Mouse (Mus musculus): ENCODE data around the gene 1700034J05Rik. TPM values are rescaled to one million over a fixed set of nuclear protein-coding genes. Genes with fewer than 3 reads are reported as not detected.

The 1700034J05Rik gene
- polyA plus RNA-seq, 1 experiment from 2014 or later, result 0.09 TPM

DNA sequence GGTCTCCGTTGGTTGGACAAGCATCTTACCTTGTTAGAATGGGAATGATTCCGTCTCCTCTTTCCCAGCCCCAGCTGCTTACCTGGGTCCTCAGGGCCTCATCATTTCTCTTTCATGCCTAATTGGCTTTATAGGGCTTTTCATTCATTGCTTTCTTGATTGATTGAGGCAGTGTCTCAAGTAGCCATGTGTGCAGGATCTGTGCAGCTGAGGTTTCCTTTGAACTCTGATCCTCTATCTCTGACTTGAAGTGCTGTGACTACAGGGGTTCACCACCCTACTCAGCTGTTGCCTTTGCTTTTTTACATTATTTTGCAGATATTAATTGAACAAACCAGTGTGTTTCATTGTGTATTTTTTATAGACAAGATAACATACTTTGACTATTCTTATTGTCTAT lies 25.2 kb downstream of the 1700034J05Rik start:
- Histone ChIP-seq H3K27ac (ENCODE audit: low read depth, low read length) (no peak overlapping the region), H3K4me2 (ENCODE audit: low read depth, low read length, severe bottlenecking) (no peak overlapping the region), H3K9me3 (ENCODE audit: control insufficient read depth, low read length) (no peaks in the 10 kb centered on the region), H3K27me3 (ENCODE audit: control insufficient read depth, insufficient read depth, low read length) (no peaks in the 10 kb centered on the region), H3K9ac (ENCODE audit: low read length) (no peak overlapping the region), H3K4me3 (ENCODE audit: low read depth, low read length) (no peak overlapping the region), H3K4me1 (replicated peaks; ENCODE audit: control insufficient read depth, insufficient read depth, low read length) (no peaks in the 10 kb centered on the region), H3K36me3 (ENCODE audit: control insufficient read depth, insufficient read depth, low read length) (no peaks in the 10 kb centered on the region)
- DNase-seq (ENCODE audit: low spot score), result no peak
- WGBS, result 55% methylated on average over 2 of the region's 2 CpGs
- no peak for ATAC-seq (replicated peaks; ENCODE audit: low FRiP score)

DNA sequence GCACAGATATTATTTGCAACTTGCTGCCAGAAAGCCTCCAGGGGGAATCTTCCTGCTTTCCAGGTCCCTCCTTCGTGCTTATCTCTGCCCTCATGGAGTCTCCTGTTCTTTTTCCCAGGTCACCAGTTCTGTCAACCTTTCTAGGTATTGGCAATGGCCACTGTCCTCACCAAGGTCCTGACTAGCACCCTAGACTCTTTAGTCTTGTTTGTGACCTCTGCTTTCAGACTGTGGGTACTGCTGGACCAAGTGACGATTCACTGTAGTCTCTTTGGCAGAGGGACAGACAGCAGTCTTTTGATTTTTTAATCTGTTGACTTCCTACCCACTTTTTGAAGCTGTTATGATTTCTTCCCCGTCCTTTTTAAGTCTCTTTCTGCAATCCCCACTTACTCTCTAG lies 26.1 kb downstream of the 1700034J05Rik start:
- no peak overlapping the region for H3K4me3 ChIP-seq (ENCODE audit: low read depth, low read length)
- no peaks in the 10 kb centered on the region for H3K9me3 ChIP-seq (ENCODE audit: control insufficient read depth, low read length)
- H3K36me3 ChIP-seq (ENCODE audit: control insufficient read depth, insufficient read depth, low read length), result no peaks in the 10 kb centered on the region
- H3K27ac ChIP-seq (ENCODE audit: low read depth, low read length), result no peak overlapping the region
- no peak overlapping the region for H3K4me2 ChIP-seq (ENCODE audit: low read depth, low read length, severe bottlenecking)
- H3K9ac ChIP-seq (ENCODE audit: low read length), result no peak overlapping the region
- H3K4me1 ChIP-seq (replicated peaks; ENCODE audit: control insufficient read depth, insufficient read depth, low read length), result no peaks in the 10 kb centered on the region
- 69% methylated on average over 3 of the region's 3 CpGs for WGBS
- no peak for DNase-seq (ENCODE audit: low spot score)
- ATAC-seq (replicated peaks; ENCODE audit: low FRiP score), result no peak
- H3K27me3 ChIP-seq (ENCODE audit: control insufficient read depth, insufficient read depth, low read length), result no peaks in the 10 kb centered on the region

DNA sequence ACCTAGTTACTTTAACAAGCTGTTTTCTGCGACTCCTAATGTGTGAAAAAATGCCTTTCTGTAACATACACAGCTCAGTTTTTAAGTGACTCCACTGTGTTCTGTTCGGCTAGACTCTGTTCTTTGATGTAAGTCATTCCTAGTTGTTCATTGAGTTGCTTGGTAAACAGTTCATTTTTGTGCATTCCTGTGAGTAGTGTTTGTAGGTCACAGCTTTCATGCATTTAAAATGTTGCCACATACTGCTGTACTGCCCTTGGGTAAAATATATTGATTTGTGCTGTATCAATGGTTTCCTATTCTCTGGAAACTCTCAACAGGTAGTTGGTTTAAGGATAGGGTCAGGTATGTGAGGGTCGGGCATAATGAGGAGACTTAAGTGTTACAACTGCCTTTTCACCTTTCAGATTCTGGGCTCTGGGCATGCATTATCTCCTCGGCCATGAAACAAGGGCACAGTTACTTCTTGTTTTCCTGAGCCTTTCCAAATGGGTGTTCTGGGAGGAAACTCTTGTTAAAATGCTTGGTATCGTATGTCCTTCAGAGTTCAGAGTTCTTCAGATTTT lies 27.7 kb downstream of the 1700034J05Rik start:
- no peaks in the 10 kb centered on the region for H3K9me3 ChIP-seq (ENCODE audit: control insufficient read depth, low read length)
- no peaks in the 10 kb centered on the region for H3K4me1 ChIP-seq (replicated peaks; ENCODE audit: control insufficient read depth, insufficient read depth, low read length)
- no peak overlapping the region for H3K4me2 ChIP-seq (ENCODE audit: low read depth, low read length, severe bottlenecking)
- ATAC-seq (replicated peaks; ENCODE audit: low FRiP score), result no peak
- no peak overlapping the region for H3K4me3 ChIP-seq (ENCODE audit: low read depth, low read length)
- 82% methylated on average over 5 of the region's 5 CpGs for WGBS
- H3K27ac ChIP-seq (ENCODE audit: low read depth, low read length), result no peak overlapping the region
- DNase-seq (ENCODE audit: low spot score), result no peak
- no peaks in the 10 kb centered on the region for H3K27me3 ChIP-seq (ENCODE audit: control insufficient read depth, insufficient read depth, low read length)
- H3K9ac ChIP-seq (ENCODE audit: low read length), result no peak overlapping the region
- no peaks in the 10 kb centered on the region for H3K36me3 ChIP-seq (ENCODE audit: control insufficient read depth, insufficient read depth, low read length)

DNA sequence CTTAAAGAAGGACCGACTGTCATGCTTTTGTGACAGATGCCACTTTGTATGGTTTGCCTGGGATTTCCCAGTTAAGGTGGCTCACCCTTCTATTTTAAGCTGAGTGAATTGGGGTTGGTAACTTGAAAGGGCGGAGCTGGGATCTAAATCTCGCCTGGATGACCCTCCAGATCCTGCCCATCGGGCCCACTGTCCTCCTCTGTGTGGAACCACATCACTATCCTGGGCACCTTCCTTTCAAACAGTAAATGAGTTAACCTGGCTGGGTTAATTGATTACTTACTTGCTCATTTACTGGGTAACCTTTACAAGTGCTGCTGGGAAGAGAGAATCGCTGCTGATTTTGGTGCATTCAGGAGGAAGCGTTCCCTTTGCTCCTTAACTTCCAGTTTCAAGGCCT lies 35.9 kb downstream of the 1700034J05Rik start:
- H3K9ac ChIP-seq (ENCODE audit: low read length), result no peak overlapping the region
- H3K4me2 ChIP-seq (ENCODE audit: low read depth, low read length, severe bottlenecking), result no peak overlapping the region
- no peaks in the 10 kb centered on the region for H3K9me3 ChIP-seq (ENCODE audit: control insufficient read depth, low read length)
- H3K27me3 ChIP-seq (ENCODE audit: control insufficient read depth, insufficient read depth, low read length), result no peaks in the 10 kb centered on the region
- ATAC-seq (replicated peaks; ENCODE audit: low FRiP score) (no peak), DNase-seq (ENCODE audit: low spot score) (no peak)
- no peaks in the 10 kb centered on the region for H3K4me1 ChIP-seq (replicated peaks; ENCODE audit: control insufficient read depth, insufficient read depth, low read length)
- 88% methylated on average over 6 of the region's 6 CpGs for WGBS
- no peak overlapping the region for H3K27ac ChIP-seq (ENCODE audit: low read depth, low read length)
- no peak overlapping the region for H3K4me3 ChIP-seq (ENCODE audit: low read depth, low read length)
- no peaks in the 10 kb centered on the region for H3K36me3 ChIP-seq (ENCODE audit: control insufficient read depth, insufficient read depth, low read length)

DNA sequence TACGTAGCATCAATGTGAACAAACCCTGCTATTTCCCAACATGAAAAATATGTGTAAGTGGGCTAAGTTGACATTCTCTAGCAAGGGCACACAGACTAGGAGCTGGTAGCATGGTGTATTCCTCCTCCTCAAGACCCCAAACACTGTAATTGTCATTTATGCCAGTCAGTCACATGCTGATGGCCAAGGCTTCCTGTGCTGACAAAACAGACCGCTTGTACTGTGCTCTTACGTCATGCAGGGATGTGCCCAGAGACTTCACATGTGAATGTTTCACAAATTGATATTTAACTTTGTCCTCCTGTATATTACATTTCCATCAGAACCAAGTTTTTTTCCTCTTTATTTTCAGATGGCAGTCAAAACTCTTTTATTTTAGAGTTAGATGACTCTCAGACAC lies 36.8 kb downstream of the 1700034J05Rik start:
- H3K9ac ChIP-seq (ENCODE audit: low read length), result no peak overlapping the region
- H3K4me1 ChIP-seq (replicated peaks; ENCODE audit: control insufficient read depth, insufficient read depth, low read length), result no peaks in the 10 kb centered on the region
- H3K4me2 ChIP-seq (ENCODE audit: low read depth, low read length, severe bottlenecking), result no peak overlapping the region
- no peaks in the 10 kb centered on the region for H3K27me3 ChIP-seq (ENCODE audit: control insufficient read depth, insufficient read depth, low read length)
- DNase-seq (ENCODE audit: low spot score) (no peak), ATAC-seq (replicated peaks; ENCODE audit: low FRiP score) (no peak)
- no peaks in the 10 kb centered on the region for H3K36me3 ChIP-seq (ENCODE audit: control insufficient read depth, insufficient read depth, low read length)
- H3K4me3 ChIP-seq (ENCODE audit: low read depth, low read length), result no peak overlapping the region
- no peak overlapping the region for H3K27ac ChIP-seq (ENCODE audit: low read depth, low read length)
- no peaks in the 10 kb centered on the region for H3K9me3 ChIP-seq (ENCODE audit: control insufficient read depth, low read length)
- 86% methylated on average over 3 of the region's 3 CpGs for WGBS

- no peaks in the 10 kb centered on the region for H3K9me3 ChIP-seq (ENCODE audit: control insufficient read depth, low read length)
- H3K4me2 ChIP-seq (ENCODE audit: low read depth, low read length, severe bottlenecking), result no peak overlapping the region
- no peak for DNase-seq (ENCODE audit: low spot score)
- ATAC-seq (replicated peaks; ENCODE audit: low FRiP score), result no peak
- WGBS, result 68% methylated on average over 1 of the region's 1 CpGs
- H3K9ac ChIP-seq (ENCODE audit: low read length), result no peak overlapping the region
- H3K4me1 ChIP-seq (replicated peaks; ENCODE audit: control insufficient read depth, insufficient read depth, low read length), result no peaks in the 10 kb centered on the region
- H3K4me3 ChIP-seq (ENCODE audit: low read depth, low read length), result no peak overlapping the region
- H3K36me3 ChIP-seq (ENCODE audit: control insufficient read depth, insufficient read depth, low read length), result no peaks in the 10 kb centered on the region
- no peaks in the 10 kb centered on the region for H3K27me3 ChIP-seq (ENCODE audit: control insufficient read depth, insufficient read depth, low read length)
- H3K27ac ChIP-seq (ENCODE audit: low read depth, low read length), result no peak overlapping the region
Measured at GRCm38 (mm10) chr6:146915808-146916207, 38.4 kb downstream of the 1700034J05Rik start.

DNA sequence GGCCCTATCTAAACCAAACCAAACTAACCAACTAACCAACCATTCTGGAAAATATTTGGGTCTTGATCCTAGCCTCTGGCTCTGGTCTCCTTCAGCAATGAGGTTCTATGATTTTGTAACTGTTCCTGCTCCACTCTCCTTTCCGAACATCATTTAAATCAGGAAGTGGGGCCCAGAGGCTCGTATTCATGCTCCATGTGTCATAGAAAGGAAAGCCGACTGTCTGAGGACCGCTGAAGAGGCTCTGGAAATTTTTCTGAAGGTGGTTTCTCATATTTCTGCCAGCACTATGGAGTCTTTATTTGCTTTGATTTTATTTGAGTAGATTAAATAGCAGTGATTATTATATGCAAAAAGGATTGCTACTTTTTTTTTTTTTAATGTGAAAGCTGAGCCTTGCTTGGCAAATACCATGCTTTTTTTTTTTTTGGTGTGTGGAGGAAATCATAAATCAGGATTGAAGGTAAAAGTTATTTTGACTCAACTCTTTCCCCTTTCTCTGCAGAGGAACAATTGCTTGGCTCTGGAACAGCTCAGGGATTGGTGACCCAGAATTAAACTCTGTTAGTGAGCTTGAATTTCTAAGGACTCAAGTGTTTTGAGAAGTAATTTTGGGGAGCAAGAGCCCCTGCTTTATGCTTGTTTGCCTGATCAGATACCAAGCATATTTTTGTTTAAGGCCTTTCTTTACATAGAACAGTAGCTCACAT lies 40.6 kb downstream of the 1700034J05Rik start:
- 77% methylated on average over 4 of the region's 4 CpGs for WGBS
- no peak overlapping the region for H3K27ac ChIP-seq (ENCODE audit: low read depth, low read length)
- H3K4me1 ChIP-seq (replicated peaks; ENCODE audit: control insufficient read depth, insufficient read depth, low read length), result no peaks in the 10 kb centered on the region
- ATAC-seq (replicated peaks; ENCODE audit: low FRiP score) (no peak), DNase-seq (ENCODE audit: low spot score) (no peak)
- no peak overlapping the region for H3K9ac ChIP-seq (ENCODE audit: low read length)
- H3K36me3 ChIP-seq (ENCODE audit: control insufficient read depth, insufficient read depth, low read length), result no peaks in the 10 kb centered on the region
- H3K4me3 ChIP-seq (ENCODE audit: low read depth, low read length), result no peak overlapping the region
- no peak overlapping the region for H3K4me2 ChIP-seq (ENCODE audit: low read depth, low read length, severe bottlenecking)
- no peaks in the 10 kb centered on the region for H3K27me3 ChIP-seq (ENCODE audit: control insufficient read depth, insufficient read depth, low read length)
- no peaks in the 10 kb centered on the region for H3K9me3 ChIP-seq (ENCODE audit: control insufficient read depth, low read length)

GRCm38 (mm10) chr6:146912835-146913488 lies 41.3 kb downstream of the 1700034J05Rik start:
- Histone ChIP-seq H3K36me3 (ENCODE audit: control insufficient read depth, insufficient read depth, low read length) (no peaks in the 10 kb centered on the region), H3K9me3 (ENCODE audit: control insufficient read depth, low read length) (no peaks in the 10 kb centered on the region), H3K27ac (ENCODE audit: low read depth, low read length) (no peak overlapping the region), H3K4me3 (ENCODE audit: low read depth, low read length) (no peak overlapping the region), H3K4me2 (ENCODE audit: low read depth, low read length, severe bottlenecking) (no peak overlapping the region), H3K9ac (ENCODE audit: low read length) (no peak overlapping the region), H3K4me1 (replicated peaks; ENCODE audit: control insufficient read depth, insufficient read depth, low read length) (no peaks in the 10 kb centered on the region), H3K27me3 (ENCODE audit: control insufficient read depth, insufficient read depth, low read length) (no peaks in the 10 kb centered on the region)
- no peak for ATAC-seq (replicated peaks; ENCODE audit: low FRiP score)
- WGBS, result 19% methylated on average over 3 of the region's 3 CpGs
- no peak for DNase-seq (ENCODE audit: low spot score)

DNA sequence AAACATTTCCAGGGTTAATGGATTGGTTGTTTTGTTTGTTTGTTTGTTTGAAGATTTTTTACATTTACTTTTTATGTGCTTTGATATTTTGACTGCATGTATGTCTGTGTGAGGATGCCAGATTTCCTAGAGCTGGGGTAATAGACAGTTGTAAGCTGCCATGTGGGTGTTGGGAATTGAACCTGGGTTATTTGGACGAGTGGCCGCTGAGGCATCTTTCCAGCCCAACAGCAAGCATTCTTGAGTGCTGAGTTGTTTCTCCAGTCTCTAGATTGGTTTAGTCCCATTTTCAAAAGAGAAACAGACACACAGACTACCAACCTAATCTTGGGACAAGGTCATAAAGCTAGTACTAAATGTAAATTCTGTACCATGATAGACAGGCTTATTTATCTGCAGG lies 43.4 kb downstream of the 1700034J05Rik start:
- no peak overlapping the region for H3K4me2 ChIP-seq (ENCODE audit: low read depth, low read length, severe bottlenecking)
- no peak overlapping the region for H3K9ac ChIP-seq (ENCODE audit: low read length)
- no peak overlapping the region for H3K4me3 ChIP-seq (ENCODE audit: low read depth, low read length)
- H3K27ac ChIP-seq (ENCODE audit: low read depth, low read length), result no peak overlapping the region
- ATAC-seq (replicated peaks; ENCODE audit: low FRiP score) (no peak), DNase-seq (ENCODE audit: low spot score) (no peak)
- H3K4me1 ChIP-seq (replicated peaks; ENCODE audit: control insufficient read depth, insufficient read depth, low read length), result no peaks in the 10 kb centered on the region
- H3K9me3 ChIP-seq (ENCODE audit: control insufficient read depth, low read length), result no peaks in the 10 kb centered on the region
- 91% methylated on average over 2 of the region's 2 CpGs for whole genome bisulfite sequencing
- H3K36me3 ChIP-seq (ENCODE audit: control insufficient read depth, insufficient read depth, low read length), result no peaks in the 10 kb centered on the region
- no peaks in the 10 kb centered on the region for H3K27me3 ChIP-seq (ENCODE audit: control insufficient read depth, insufficient read depth, low read length)
